Mouse (Mus musculus) spleen, adult 18-20 months (tissue): Measurements from ENCODE around the gene Nprl2.

Experiments used
- DNase-seq, 2 experiments: peaks; one replicate each; pipeline ENCODE4 v3.0.0; 2022; ENCODE audit warnings: mixed read lengths in 2 of 2

The Nprl2 gene

GRCm38 (mm10) chr9:107541474-107542351 lies at the start of gene Nprl2, which contains the start of gene Cyb561d2:
Nprl2 (plus strand) TSS chr9:107542226.
Cyb561d2 (minus strand) TSS chr9:107542193.
- peak; percentile 94 to 96 for DNase-seq

GRCm38 (mm10) chr9:107493511-107493910 lies 48.5 kb upstream of the Nprl2 start:
- DNase-seq = no peak

- no peak for DNase-seq
Measured at GRCm38 (mm10) chr9:107494238-107494637, 47.8 kb upstream of the Nprl2 start.

- DNase-seq = no peak
Measured at GRCm38 (mm10) chr9:107496359-107496758, 45.7 kb upstream of the Nprl2 start.

- DNase-seq = no peak
Measured at GRCm38 (mm10) chr9:107500708-107501286, 41.2 kb upstream of the Nprl2 start.

- no peak for DNase-seq
Measured at GRCm38 (mm10) chr9:107502131-107502846, 39.7 kb upstream of the Nprl2 start.

GRCm38 (mm10) chr9:107504662-107505537 lies 37.1 kb upstream of the Nprl2 start:
- no peak for DNase-seq

GRCm38 (mm10) chr9:107508266-107508665 lies 33.8 kb upstream of the Nprl2 start:
- DNase-seq = no peak

- DNase-seq = no peak
Measured at GRCm38 (mm10) chr9:107510384-107511100, 31.5 kb upstream of the Nprl2 start.

- no peak for DNase-seq
Measured at GRCm38 (mm10) chr9:107511436-107511835, 30.6 kb upstream of the Nprl2 start.

GRCm38 (mm10) chr9:107512326-107512725 lies 29.7 kb upstream of the Nprl2 start:
- no peak for DNase-seq

GRCm38 (mm10) chr9:107514303-107514955 lies 27.6 kb upstream of the Nprl2 start:
- DNase-seq = peak; percentile 45 to 75

- no peak for DNase-seq
Measured at GRCm38 (mm10) chr9:107520331-107520730, 21.7 kb upstream of the Nprl2 start.

- no peak for DNase-seq
Measured at GRCm38 (mm10) chr9:107521190-107521589, 20.8 kb upstream of the Nprl2 start.

- peak in 1 of 2 experiments; percentile 44 for DNase-seq
Measured at GRCm38 (mm10) chr9:107521711-107522399, 20.2 kb upstream of the Nprl2 start.

GRCm38 (mm10) chr9:107522400-107522711 lies 19.7 kb upstream of the Nprl2 start:
- no peak for DNase-seq

GRCm38 (mm10) chr9:107526198-107527026 lies 15.6 kb upstream of the Nprl2 start:
- peak; percentile 62 to 66 for DNase-seq

- DNase-seq = peak; percentile 80 to 86
Measured at GRCm38 (mm10) chr9:107533791-107534407, 8.1 kb upstream of the Nprl2 start, which contains the start of gene Tmem115. Tmem115 (plus strand) TSS chr9:107533945.
